Mouse (Mus musculus) cerebellum, adult 2 months (tissue): ENCODE measurements at regions not wholly inside any gene's neighbourhood (a gene's known extent, or its start where the extent isn't known, plus 50 kb on each side); places are given as distances from the start of the nearest gene placed in this dataset.

Experiments
- CTCF ChIP-seq: fragments of 200-500 bp; IDR thresholded peaks from 2 replicates; pipeline ENCODE4 v1.5.1; 2011; ENCODE audit warnings: low read depth, mild to moderate bottlenecking, control low read depth, low read length, moderate library complexity, borderline replicate concordance; ENCODE audit not compliant: insufficient read depth
- POLR2A ChIP-seq: fragments of 200-500 bp; IDR thresholded peaks from 2 replicates; pipeline ENCODE4 v1.6.1; 2011; ENCODE audit warnings: low read length, control low read depth, borderline replicate concordance; ENCODE audit not compliant: insufficient read depth

DNA sequence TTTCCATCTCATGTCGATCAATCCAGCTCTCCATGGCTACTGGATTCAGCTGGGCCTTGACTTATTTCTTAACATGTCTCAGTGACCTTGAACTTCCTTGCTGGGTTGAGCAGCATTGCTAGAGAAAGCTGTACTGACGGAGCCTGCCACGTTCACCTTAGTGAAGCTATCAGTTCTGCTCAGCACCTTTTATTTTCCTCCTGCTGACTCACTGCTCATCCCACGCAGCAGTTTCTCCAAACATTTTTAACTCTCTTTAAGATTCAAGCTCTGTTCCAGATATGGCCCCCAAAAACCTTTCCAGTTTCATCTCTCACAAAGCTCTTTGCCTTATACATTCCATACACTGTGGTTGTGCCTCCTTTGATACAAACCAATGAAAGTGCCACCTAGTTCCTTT lies 153.8 kb downstream of the Tmem161b start:
- no peak for TF ChIP-seq CTCF
- TF ChIP-seq POLR2A: no peak
